8 mouse cellular contexts compared by ENCODE assay signal in genomic region chr4:136172542-136173209, GRCm38 (mm10). TPM values are rescaled to one million over a fixed set of nuclear protein-coding genes. Genes with fewer than 3 reads are reported as not detected.
DNase-seq lines count a peak whose midpoint lies in the region; ATAC-seq and TF ChIP-seq lines count a peak whose summit lies in the region.

No protein-coding gene starts in this region.

- H3K9me3 ChIP-seq in hindbrain, embryonic 14.5 days (ENCODE audit: control insufficient read depth, low read length): no peaks in the 10 kb centered on the region
- H3K9me3 ChIP-seq in midbrain, embryonic 16.5 days (replicated peaks; ENCODE audit: control insufficient read depth, low read length, poor library complexity, severe bottlenecking): no peaks in the 10 kb centered on the region

- DNase-seq in A20 (ENCODE audit: low read depth, low spot score) (peak; percentile 86), MN1 (ENCODE audit: low spot score) (peak; percentile 78)
- peak; percentile 55 for DNase-seq in hindbrain, embryonic 14.5 days (ENCODE audit: low spot score)
- peak; percentile 53 for DNase-seq in liver, adult 2 months (ENCODE audit: extremely low read depth, low read depth, low spot score)
- DNase-seq in thymus, postnatal 0 days (ENCODE audit: low spot score): peak; percentile 57

- no peaks in the 10 kb centered on the region for H3K79me2 ChIP-seq in liver, adult 2 months (ENCODE audit: control insufficient read depth, insufficient read depth, low read length)

- H3K4me1 ChIP-seq in hindbrain, embryonic 14.5 days (replicated peaks; ENCODE audit: control insufficient read depth, insufficient read depth, low read length): peaks cover 6% of the 10 kb centered on the region; the same call in 1 of the 2 replicates
- peaks cover 22% of the 10 kb centered on the region for H3K4me1 ChIP-seq in liver, adult 2 months (ENCODE audit: control insufficient read depth, insufficient read depth, low read length)
- peaks cover 15% of the 10 kb centered on the region for H3K4me1 ChIP-seq in midbrain, embryonic 16.5 days (ENCODE audit: control insufficient read depth, insufficient read depth, low read length)

- TF ChIP-seq CTCF in liver, adult 2 months (IDR thresholded peaks at IDR 0.05; ENCODE audit: low read depth, low read length): no peak

- no peaks in the 10 kb centered on the region for H3K27me3 ChIP-seq in hindbrain, embryonic 14.5 days (ENCODE audit: control insufficient read depth, insufficient read depth, low read length)
- no peaks in the 10 kb centered on the region for H3K27me3 ChIP-seq in liver, adult 2 months (ENCODE audit: control insufficient read depth, insufficient read depth, low read length)
- H3K27me3 ChIP-seq in midbrain, embryonic 16.5 days (ENCODE audit: control insufficient read depth, insufficient read depth, low read depth, low read length): peaks cover 5% of the 10 kb centered on the region; the same call in 1 of the 2 replicates

- no peak overlapping the region for H3K27ac ChIP-seq in hindbrain, embryonic 14.5 days
- H3K27ac ChIP-seq in liver, adult 2 months (replicated peaks; ENCODE audit: insufficient read depth, low read depth, low read length): peak overlapping the region; percentile 19; the same call in 1 of the 2 replicates
- no peak overlapping the region for H3K27ac ChIP-seq in midbrain, embryonic 16.5 days (ENCODE audit: low read length)

- no peaks in the 10 kb centered on the region for H3K36me3 ChIP-seq in hindbrain, embryonic 14.5 days (replicated peaks; ENCODE audit: control insufficient read depth, insufficient read depth)
- H3K36me3 ChIP-seq in liver, adult 2 months (ENCODE audit: control insufficient read depth, insufficient read depth, low read length): no peaks in the 10 kb centered on the region
- H3K36me3 ChIP-seq in midbrain, embryonic 16.5 days (ENCODE audit: control insufficient read depth, insufficient read depth, low read length): no peaks in the 10 kb centered on the region

- H3K9ac ChIP-seq in hindbrain, embryonic 14.5 days: peak overlapping the region; percentile 42
- peak overlapping the region; percentile 70 for H3K9ac ChIP-seq in liver, adult 2 months (ENCODE audit: low read depth, low read length)
- H3K9ac ChIP-seq in midbrain, embryonic 16.5 days (ENCODE audit: low read depth, low read length): peak overlapping the region; percentile 58

- WGBS in hindbrain, embryonic 14.5 days: under 1% methylated on average over 48 of the region's 67 CpGs
- WGBS in liver, adult 2 months: under 1% methylated on average over 67 of the region's 67 CpGs
- WGBS in midbrain, embryonic 16.5 days: under 1% methylated on average over 57 of the region's 67 CpGs

- peak overlapping the region; percentile 100 for H3K4me2 ChIP-seq in hindbrain, embryonic 14.5 days (replicated peaks)
- H3K4me2 ChIP-seq in midbrain, embryonic 16.5 days (ENCODE audit: low read length): peak overlapping the region; percentile 100

- peak; percentile 41 for ATAC-seq in erythroid progenitor cell, adult 5-6 weeks (replicated peaks; ENCODE audit: low FRiP score, poor library complexity, severe bottlenecking)
- ATAC-seq in hindbrain, embryonic 14.5 days (ENCODE audit: low FRiP score): 0 out of 2 replicates have a peak, but pooled peaks have one; percentile 17
- peak; percentile 31; the same call in 1 of the 2 replicates for ATAC-seq in midbrain, embryonic 16.5 days
- ATAC-seq in frontal cortex, adult (ENCODE audit: low TSS enrichment): no peak

- TF ChIP-seq POLR2A in liver, adult 2 months (IDR thresholded peaks at IDR 0.05; ENCODE audit: extremely low read depth, insufficient read depth, low read length): no peak

- H3K4me3 ChIP-seq in hindbrain, embryonic 14.5 days (replicated peaks; ENCODE audit: low read length): peak overlapping the region; percentile 49
- peak overlapping the region; percentile 65 for H3K4me3 ChIP-seq in liver, adult 2 months (ENCODE audit: insufficient read depth, low read depth, low read length)
- peak overlapping the region; percentile 58 for H3K4me3 ChIP-seq in midbrain, embryonic 16.5 days (ENCODE audit: low read depth, low read length)

RNA-seq across cellular contexts. Expression of gene E2f2, which starts 0.5 kb away (rescaled TPM):
- 276 and 287 TPM in 2 replicates for total RNA-seq in erythroid progenitor cell, adult 5-6 weeks (2015; ENCODE audit: low replicate concordance)
- total RNA-seq in erythroid progenitor cell, adult 5-6 weeks (2017; ENCODE audit: low replicate concordance): 288 and 298 TPM in 2 replicates
- 1.2 and 1.3 TPM in 2 replicates for polyA plus RNA-seq in hindbrain, embryonic 14.5 days (2014; fragmentation: Nextera tagmentation; extraction: Ambion mirVana)
- 0.40 and 0.46 TPM in 2 replicates for total RNA-seq in liver, adult 2 months (2014; rRNA removed)
- polyA plus RNA-seq in liver, adult 2 months (2012; rRNA removed): 0.75 and 0.76 TPM in 2 replicates
- polyA plus RNA-seq in midbrain, embryonic 16.5 days (2015; fragmentation: Nextera tagmentation; extraction: Ambion mirVana): 1.4 and 1.6 TPM in 2 replicates
- 58.9 and 64.1 TPM in 2 replicates for polyA plus RNA-seq in thymus, postnatal 0 days (2015; fragmentation: Nextera tagmentation; extraction: Ambion mirVana)

RNA-seq across cellular contexts. Expression of gene Id3, which starts 29.4 kb away (rescaled TPM):
- 14.7 TPM in 1 of 2 replicates, not detected in the other for total RNA-seq in erythroid progenitor cell, adult 5-6 weeks (2015; ENCODE audit: low replicate concordance)
- total RNA-seq in erythroid progenitor cell, adult 5-6 weeks (2017; ENCODE audit: low replicate concordance): 2.7 TPM in 1 of 2 replicates, not detected in the other
- polyA plus RNA-seq in hindbrain, embryonic 14.5 days (2014; fragmentation: Nextera tagmentation; extraction: Ambion mirVana): 194 and 206 TPM in 2 replicates
- 33.2 and 47.4 TPM in 2 replicates for total RNA-seq in liver, adult 2 months (2014; rRNA removed)
- polyA plus RNA-seq in liver, adult 2 months (2012; rRNA removed): 181 and 274 TPM in 2 replicates
- 110 and 114 TPM in 2 replicates for polyA plus RNA-seq in midbrain, embryonic 16.5 days (2015; fragmentation: Nextera tagmentation; extraction: Ambion mirVana)
- polyA plus RNA-seq in thymus, postnatal 0 days (2015; fragmentation: Nextera tagmentation; extraction: Ambion mirVana): 262 and 327 TPM in 2 replicates

RNA-seq across cellular contexts. Expression of gene Asap3, which starts 33.5 kb away (rescaled TPM):
- total RNA-seq in erythroid progenitor cell, adult 5-6 weeks (2015; ENCODE audit: low replicate concordance): not detected in 2 replicates
- total RNA-seq in erythroid progenitor cell, adult 5-6 weeks (2017; ENCODE audit: low replicate concordance): 0.53 and 0.90 TPM in 2 replicates
- 4.9 TPM in 2 replicates for polyA plus RNA-seq in hindbrain, embryonic 14.5 days (2014; fragmentation: Nextera tagmentation; extraction: Ambion mirVana)
- 3.3 and 5.6 TPM in 2 replicates for total RNA-seq in liver, adult 2 months (2014; rRNA removed)
- polyA plus RNA-seq in liver, adult 2 months (2012; rRNA removed): 5.2 and 5.8 TPM in 2 replicates
- polyA plus RNA-seq in midbrain, embryonic 16.5 days (2015; fragmentation: Nextera tagmentation; extraction: Ambion mirVana): 4.5 and 5.1 TPM in 2 replicates
- polyA plus RNA-seq in thymus, postnatal 0 days (2015; fragmentation: Nextera tagmentation; extraction: Ambion mirVana): 1.3 and 2.1 TPM in 2 replicates

Comparison
In these comparisons a context has a peak if more than half of its experiments do, and no peak if none do; other contexts are left out.
1. RNA of gene E2f2, which starts 0.5 kb away (polyA plus RNA-seq): 58.9 to 64.1 TPM in thymus, postnatal 0 days; 1.4 to 1.6 TPM in midbrain, embryonic 16.5 days, 1.2 to 1.3 TPM in hindbrain, embryonic 14.5 days and 0.75 to 0.76 TPM in liver, adult 2 months; every median in the first group is over 10 times any median in the second.
2. Peak in every context shown above with its lines, with median percentiles within 50 percentile points of each other: DNase-seq, H3K4me3 ChIP-seq and H3K9ac ChIP-seq.